In genomic region chr1:132774959-132775358, GRCm38 (mm10) we compare ENCODE assay signal across 24 mouse cellular contexts. TPM values are rescaled to one million over a fixed set of nuclear protein-coding genes. Genes with fewer than 3 reads are reported as not detected.
DNase-seq lines count a peak whose midpoint lies in the region; ATAC-seq lines count a peak whose summit lies in the region.
"Had no signal": no experiment of that assay in that cellular context is flagged by ENCODE, and none has a peak within 500 bp of the region (broad histone marks: within the 10 kb centered on the region; RNA-seq: fewer than 3 reads in every experiment).

No protein-coding gene starts in this region.

- intact Hi-C loops in heart, postnatal 14 days (cut with DNase I) = no loop called here
- intact Hi-C loops in left cerebral cortex, postnatal 4 days (cut with DNase I) = no loop called here

- WGBS in heart, embryonic 10.5 days = 80% methylated on average over 6 of the region's 6 CpGs
- WGBS in limb, embryonic 10.5 days = 82% methylated on average over 6 of the region's 6 CpGs

- H3K27ac ChIP-seq in heart, embryonic 10.5 days = no peak overlapping the region
- H3K27ac ChIP-seq in limb, embryonic 10.5 days = no peak overlapping the region
- H3K27ac ChIP-seq: embryonic facial prominence, embryonic 13.5 days; embryonic facial prominence, embryonic 15.5 days; forebrain, embryonic 13.5 days had no signal

- H3K27me3 ChIP-seq in heart, embryonic 10.5 days (ENCODE audit: insufficient read depth, poor library complexity, severe bottlenecking) = peaks cover 19% of the 10 kb centered on the region
- peaks cover 31% of the 10 kb centered on the region for H3K27me3 ChIP-seq in limb, embryonic 10.5 days (ENCODE audit: low read depth, poor library complexity, severe bottlenecking)
- H3K27me3 ChIP-seq: embryonic facial prominence, embryonic 15.5 days; forebrain, embryonic 13.5 days had no signal

- no peak for ATAC-seq in erythroid progenitor cell, adult 5-6 weeks (replicated peaks; ENCODE audit: low FRiP score, poor library complexity, severe bottlenecking)
- ATAC-seq: forebrain, embryonic 13.5 days; forebrain, embryonic 16.5 days had no signal

- no peaks in the 10 kb centered on the region for H3K4me1 ChIP-seq in heart, embryonic 10.5 days
- peaks cover 12% of the 10 kb centered on the region for H3K4me1 ChIP-seq in limb, embryonic 10.5 days
- H3K4me1 ChIP-seq: embryonic facial prominence, embryonic 13.5 days; embryonic facial prominence, embryonic 15.5 days; forebrain, embryonic 13.5 days had no signal

- H3K36me3 ChIP-seq in heart, embryonic 10.5 days = no peaks in the 10 kb centered on the region
- H3K36me3 ChIP-seq in limb, embryonic 10.5 days = no peaks in the 10 kb centered on the region
- H3K36me3 ChIP-seq: embryonic facial prominence, embryonic 13.5 days; embryonic facial prominence, embryonic 15.5 days had no signal

- DNase-seq in cerebellum, postnatal 14 days = peak; percentile 49 to 56
- no peak for DNase-seq in cerebellum, adult 18-20 months
- DNase-seq in heart, embryonic 10.5 days (ENCODE audit: low spot score) = peak; percentile 53
- no peak for DNase-seq in heart, postnatal 14 days
- peak; percentile 64 for DNase-seq in left cerebral cortex, postnatal 4 days
- DNase-seq in left cerebral cortex, adult 8-10 months (ENCODE audit: low spot score in 2 of 2) = no peak
- peak; percentile 20 for DNase-seq in limb, embryonic 10.5 days (ENCODE audit: low spot score)
- DNase-seq: adrenal gland, adult 2 months; adrenal gland, postnatal 10 days; adrenal gland, postnatal 25 days; cerebellum, adult 11 months; cerebellum, adult 8-10 months; cerebellum, adult 9-11 months; cerebellum, postnatal 36 days; embryo, embryonic 11 days had no signal

- H3K9me3 ChIP-seq in heart, embryonic 10.5 days = no peaks in the 10 kb centered on the region
- H3K9me3 ChIP-seq in limb, embryonic 10.5 days (replicated peaks) = no peaks in the 10 kb centered on the region
- H3K9me3 ChIP-seq: embryonic facial prominence, embryonic 13.5 days; embryonic facial prominence, embryonic 15.5 days; forebrain, embryonic 13.5 days had no signal

- no peak overlapping the region for H3K4me3 ChIP-seq in heart, embryonic 10.5 days
- H3K4me3 ChIP-seq in limb, embryonic 10.5 days = no peak overlapping the region
- H3K4me3 ChIP-seq: embryonic facial prominence, embryonic 13.5 days; embryonic facial prominence, embryonic 15.5 days; erythroblast, embryonic 14.5 days; forebrain, embryonic 13.5 days had no signal

RNA-seq across cellular contexts. Expression of gene Nfasc, which starts 33.4 kb away (rescaled TPM):
- polyA plus RNA-seq in heart, embryonic 10.5 days (2016; fragmentation: Nextera tagmentation; extraction: Ambion mirVana) = 0.22 and 0.84 TPM in 2 replicates
- under 1 TPM; 0.41 to 0.53 TPM for total RNA-seq in heart, postnatal 14 days (2021)
- 100 to 1,000 TPM; 126 to 128 TPM for total RNA-seq in left cerebral cortex, postnatal 4 days (2021)
- total RNA-seq in left cerebral cortex, adult 8-10 months (2022) = 100 to 1,000 TPM; 143 to 162 (median 145) TPM
- polyA plus RNA-seq in limb, embryonic 10.5 days (2016; fragmentation: Nextera tagmentation; extraction: Ambion mirVana) = 0.98 and 1.4 TPM in 2 replicates
- total RNA-seq in erythroid progenitor cell, adult 5-6 weeks (2015; ENCODE audit: low replicate concordance) = not detected in 2 replicates
- not detected in 2 replicates for total RNA-seq in erythroid progenitor cell, adult 5-6 weeks (2017; ENCODE audit: low replicate concordance)
- total RNA-seq: common myeloid progenitor, adult 5-6 weeks; MEL had no signal
- polyA plus RNA-seq: C2C12; erythroblast, embryonic 14.5 days had no signal

Comparison
In these comparisons a context has a peak if more than half of its experiments do, and no peak if none do; other contexts are left out.
1. DNase-seq: peak in cerebellum, postnatal 14 days (2 of 2), heart, embryonic 10.5 days (single experiment), left cerebral cortex, postnatal 4 days (single experiment) and limb, embryonic 10.5 days (single experiment); none in cerebellum, adult 18-20 months (0 of 2), heart, postnatal 14 days (0 of 2) and left cerebral cortex, adult 8-10 months (0 of 2).
2. RNA of gene Nfasc, which starts 33.4 kb away (total RNA-seq): 143 to 162 TPM in left cerebral cortex, adult 8-10 months and 126 to 128 TPM in left cerebral cortex, postnatal 4 days; 0.41 to 0.53 TPM in heart, postnatal 14 days and not detected in erythroid progenitor cell, adult 5-6 weeks; every median in the first group is over 10 times any median in the second.